Mouse (Mus musculus): ENCODE measurements around the gene Dido1.

Gene Dido1

GRCm38 (mm10) chr2:180702701-180703149 lies 7.1 kb downstream of the Dido1 start:
- H3K4me3 ChIP-seq (replicated peaks; ENCODE audit: low read length): peak overlapping the region; percentile 99
- peaks cover 78% of the 10 kb centered on the region for H3K36me3 ChIP-seq (ENCODE audit: insufficient read depth, low read length)
- peaks cover 92% of the 10 kb centered on the region for H3K4me1 ChIP-seq (replicated peaks; ENCODE audit: low read depth, low read length)
- no peaks in the 10 kb centered on the region for H3K27me3 ChIP-seq (ENCODE audit: insufficient read depth, low read length)
- no peak for TF ChIP-seq NANOG (IDR thresholded peaks at IDR 0.05; ENCODE audit: borderline replicate concordance, low read length)
- no peak; the same call in 1 of the 2 replicates for TF ChIP-seq CTCF (conservative IDR thresholded peaks at IDR 0.05; ENCODE audit: low read length)
- no peak for TF ChIP-seq POU5F1 (IDR thresholded peaks at IDR 0.05; ENCODE audit: borderline replicate concordance, low read length)
- no peaks in the 10 kb centered on the region for H3K9me3 ChIP-seq (ENCODE audit: low read length)

- H3K36me3 ChIP-seq (ENCODE audit: insufficient read depth, low read length): peaks cover 77% of the 10 kb centered on the region
Measured at GRCm38 (mm10) chr2:180701767-180702621, 7.8 kb downstream of the Dido1 start.

GRCm38 (mm10) chr2:180701053-180701766 lies 8.6 kb downstream of the Dido1 start:
- peak overlapping the region; percentile 99 for H3K4me3 ChIP-seq (replicated peaks; ENCODE audit: low read length)

More at GRCm38 (mm10) chr2:180701767-180702621, 7.8 kb downstream of the Dido1 start:
- H3K9me3 ChIP-seq (ENCODE audit: low read length): no peaks in the 10 kb centered on the region
- peak overlapping the region; percentile 99 for H3K4me3 ChIP-seq (replicated peaks; ENCODE audit: low read length)
- H3K27me3 ChIP-seq (ENCODE audit: insufficient read depth, low read length): no peaks in the 10 kb centered on the region
- peaks cover 92% of the 10 kb centered on the region for H3K4me1 ChIP-seq (replicated peaks; ENCODE audit: low read depth, low read length)
- TF ChIP-seq POU5F1 (IDR thresholded peaks at IDR 0.05; ENCODE audit: borderline replicate concordance, low read length) (no peak), NANOG (IDR thresholded peaks at IDR 0.05; ENCODE audit: borderline replicate concordance, low read length) (no peak), CTCF (conservative IDR thresholded peaks at IDR 0.05; ENCODE audit: low read length) (no peak)

GRCm38 (mm10) chr2:180700457-180700856 lies 9.3 kb downstream of the Dido1 start:
- Histone ChIP-seq H3K27me3 (ENCODE audit: insufficient read depth, low read length) (no peaks in the 10 kb centered on the region), H3K4me3 (replicated peaks; ENCODE audit: low read length) (peak overlapping the region; percentile 99), H3K36me3 (ENCODE audit: insufficient read depth, low read length) (peaks cover 78% of the 10 kb centered on the region), H3K4me1 (replicated peaks; ENCODE audit: low read depth, low read length) (peaks cover 93% of the 10 kb centered on the region), H3K9me3 (ENCODE audit: low read length) (no peaks in the 10 kb centered on the region)
- TF ChIP-seq NANOG (IDR thresholded peaks at IDR 0.05; ENCODE audit: borderline replicate concordance, low read length): no peak
- TF ChIP-seq CTCF (conservative IDR thresholded peaks at IDR 0.05; ENCODE audit: low read length): no peak
- no peak for TF ChIP-seq POU5F1 (IDR thresholded peaks at IDR 0.05; ENCODE audit: borderline replicate concordance, low read length)

More at GRCm38 (mm10) chr2:180701053-180701766, 8.6 kb downstream of the Dido1 start:
- Histone ChIP-seq H3K9me3 (ENCODE audit: low read length) (no peaks in the 10 kb centered on the region), H3K27me3 (ENCODE audit: insufficient read depth, low read length) (no peaks in the 10 kb centered on the region), H3K36me3 (ENCODE audit: insufficient read depth, low read length) (peaks cover 78% of the 10 kb centered on the region), H3K4me1 (replicated peaks; ENCODE audit: low read depth, low read length) (peaks cover 93% of the 10 kb centered on the region)
- no peak for TF ChIP-seq CTCF (conservative IDR thresholded peaks at IDR 0.05; ENCODE audit: low read length)
- no peak for TF ChIP-seq NANOG (IDR thresholded peaks at IDR 0.05; ENCODE audit: borderline replicate concordance, low read length)
- no peak for TF ChIP-seq POU5F1 (IDR thresholded peaks at IDR 0.05; ENCODE audit: borderline replicate concordance, low read length)

- Histone ChIP-seq H3K36me3 (ENCODE audit: insufficient read depth, low read length) (peaks cover 88% of the 10 kb centered on the region), H3K4me3 (replicated peaks; ENCODE audit: low read length) (no peak overlapping the region), H3K9me3 (ENCODE audit: low read length) (no peaks in the 10 kb centered on the region), H3K4me1 (replicated peaks; ENCODE audit: low read depth, low read length) (peaks cover 99% of the 10 kb centered on the region), H3K27me3 (ENCODE audit: insufficient read depth, low read length) (no peaks in the 10 kb centered on the region)
- no peak for TF ChIP-seq CTCF (conservative IDR thresholded peaks at IDR 0.05; ENCODE audit: low read length)
- TF ChIP-seq NANOG (IDR thresholded peaks at IDR 0.05; ENCODE audit: borderline replicate concordance, low read length): no peak
- TF ChIP-seq POU5F1 (IDR thresholded peaks at IDR 0.05; ENCODE audit: borderline replicate concordance, low read length): no peak
Measured at GRCm38 (mm10) chr2:180695176-180695575, 14.6 kb downstream of the Dido1 start.

DNA sequence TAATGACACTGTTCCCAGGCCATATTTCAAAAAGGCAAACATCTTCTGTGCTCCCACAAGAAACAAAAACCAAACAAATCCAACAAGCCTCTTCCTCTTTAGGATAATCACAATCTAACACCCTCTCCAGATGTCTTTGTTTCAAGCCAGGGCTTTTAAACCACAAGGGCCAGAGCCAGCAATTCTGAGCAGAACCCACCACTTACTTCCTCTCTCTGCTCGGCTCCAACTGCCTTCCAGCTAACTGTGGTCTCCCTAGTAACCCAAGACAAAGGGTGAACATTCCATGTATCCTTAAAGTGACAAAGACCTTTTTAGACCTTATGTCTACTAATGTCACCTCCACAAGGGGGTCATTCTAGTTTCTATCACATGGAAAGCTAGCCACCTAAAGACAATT lies 17.2 kb downstream of the Dido1 start:
- H3K36me3 ChIP-seq (ENCODE audit: insufficient read depth, low read length): peaks cover 93% of the 10 kb centered on the region
- no peaks in the 10 kb centered on the region for H3K27me3 ChIP-seq (ENCODE audit: insufficient read depth, low read length)
- no peaks in the 10 kb centered on the region for H3K9me3 ChIP-seq (ENCODE audit: low read length)
- H3K4me3 ChIP-seq (replicated peaks; ENCODE audit: low read length): 0 out of 2 replicates have a peak overlapping the region, but pooled peaks have one; percentile 14
- H3K4me1 ChIP-seq (replicated peaks; ENCODE audit: low read depth, low read length): peaks cover 98% of the 10 kb centered on the region
- TF ChIP-seq NANOG (IDR thresholded peaks at IDR 0.05; ENCODE audit: borderline replicate concordance, low read length) (no peak), POU5F1 (IDR thresholded peaks at IDR 0.05; ENCODE audit: borderline replicate concordance, low read length) (no peak), CTCF (conservative IDR thresholded peaks at IDR 0.05; ENCODE audit: low read length) (no peak)

GRCm38 (mm10) chr2:180689841-180690240 lies 20.0 kb downstream of the Dido1 start:
- peaks cover 97% of the 10 kb centered on the region for H3K36me3 ChIP-seq (ENCODE audit: insufficient read depth, low read length)
- H3K27me3 ChIP-seq (ENCODE audit: insufficient read depth, low read length): no peaks in the 10 kb centered on the region
- no peak overlapping the region for H3K4me3 ChIP-seq (replicated peaks; ENCODE audit: low read length)
- TF ChIP-seq NANOG (IDR thresholded peaks at IDR 0.05; ENCODE audit: borderline replicate concordance, low read length) (no peak), POU5F1 (IDR thresholded peaks at IDR 0.05; ENCODE audit: borderline replicate concordance, low read length) (no peak), CTCF (conservative IDR thresholded peaks at IDR 0.05; ENCODE audit: low read length) (no peak)
- H3K9me3 ChIP-seq (ENCODE audit: low read length): no peaks in the 10 kb centered on the region
- H3K4me1 ChIP-seq (replicated peaks; ENCODE audit: low read depth, low read length): peaks cover 87% of the 10 kb centered on the region

DNA sequence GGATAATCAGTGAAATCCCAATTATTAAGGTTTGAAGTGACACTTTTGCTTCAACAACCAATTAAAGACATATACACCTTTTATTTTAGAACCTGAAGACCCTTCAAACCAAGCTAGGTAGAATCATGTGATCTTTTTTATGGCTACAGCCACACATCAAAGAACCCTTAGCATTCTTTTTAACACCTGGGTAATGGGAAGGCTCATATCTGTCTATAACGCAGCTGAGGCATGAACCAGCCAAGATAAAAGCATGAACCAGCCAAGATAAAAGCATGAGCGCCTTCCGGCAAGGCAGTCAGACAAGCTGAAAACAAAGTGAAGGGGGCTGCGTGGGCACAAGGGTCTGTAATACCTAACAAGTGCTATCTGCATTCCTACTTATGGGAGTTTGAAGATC lies 25.8 kb downstream of the Dido1 start:
- no peaks in the 10 kb centered on the region for H3K27me3 ChIP-seq (ENCODE audit: insufficient read depth, low read length)
- H3K36me3 ChIP-seq (ENCODE audit: insufficient read depth, low read length): peaks cover 97% of the 10 kb centered on the region
- peaks cover 85% of the 10 kb centered on the region for H3K4me1 ChIP-seq (replicated peaks; ENCODE audit: low read depth, low read length)
- TF ChIP-seq CTCF (conservative IDR thresholded peaks at IDR 0.05; ENCODE audit: low read length): no peak
- TF ChIP-seq NANOG (IDR thresholded peaks at IDR 0.05; ENCODE audit: borderline replicate concordance, low read length): no peak
- H3K9me3 ChIP-seq (ENCODE audit: low read length): no peaks in the 10 kb centered on the region
- no peak overlapping the region for H3K4me3 ChIP-seq (replicated peaks; ENCODE audit: low read length)
